Mouse (Mus musculus) ES-Bruce4 (cell line): ENCODE data around the gene Sept9. TPM values are rescaled to one million over a fixed set of nuclear protein-coding genes. Genes with fewer than 3 reads are reported as not detected.

Experiments used
- H3K27ac ChIP-seq: 2 replicates; pipeline ENCODE4 v1.5.1; 2012; ENCODE audit warnings: low read length, inconsistent platforms; ENCODE audit not compliant: insufficient read depth
- H3K27me3 ChIP-seq: 2 replicates; pipeline ENCODE4 v1.6.1; 2012; ENCODE audit warnings: mild to moderate bottlenecking, low read length, inconsistent platforms; ENCODE audit not compliant: control insufficient read depth, poor library complexity, insufficient read depth, severe bottlenecking
- H3K36me3 ChIP-seq: 2 replicates; pipeline ENCODE4 v1.6.1; 2012; ENCODE audit warnings: inconsistent platforms, mild to moderate bottlenecking, low read length, moderate library complexity; ENCODE audit not compliant: control insufficient read depth, poor library complexity, insufficient read depth, severe bottlenecking
- H3K4me1 ChIP-seq: one replicate; pipeline ENCODE4 v1.8.1; 2011; ENCODE audit warnings: low read length; ENCODE audit not compliant: control insufficient read depth, insufficient read depth
- H3K4me3 ChIP-seq: 2 replicates; pipeline ENCODE4 v1.5.1; 2011; ENCODE audit warnings: low read depth, mild to moderate bottlenecking, low read length
- H3K9ac ChIP-seq: 2 replicates; pipeline ENCODE4 v1.6.1; 2012; ENCODE audit warnings: low read depth, mild to moderate bottlenecking, inconsistent platforms; ENCODE audit not compliant: poor library complexity, severe bottlenecking
- H3K9me3 ChIP-seq: replicated peaks from 2 replicates; pipeline ENCODE4 v1.6.1; 2012; ENCODE audit warnings: mild to moderate bottlenecking, low read length, inconsistent platforms; ENCODE audit not compliant: control insufficient read depth, poor library complexity, insufficient read depth, severe bottlenecking
- CTCF ChIP-seq: IDR thresholded peaks from one replicate; pipeline ENCODE4 v1.8.1; 2011; ENCODE audit warnings: low read depth, low read length
- EP300 ChIP-seq: IDR thresholded peaks from 2 replicates; pipeline ENCODE4 v1.6.1; 2011; ENCODE audit warnings: low read depth, low read length; ENCODE audit not compliant: insufficient read depth
- POLR2A ChIP-seq: IDR thresholded peaks from one replicate; pipeline ENCODE4 v1.8.1; 2011; ENCODE audit warnings: low read length; ENCODE audit not compliant: insufficient read depth
- polyA plus RNA-seq: library from polyadenylated mRNA; stranded (reverse); fragments of >200 nt; gene quantifications from 2 replicates; pipeline ENCODE4 v1.2.4, GENCODE M21; 2011; ENCODE audit warnings: low read depth; ENCODE audit not compliant: missing spikeins, insufficient read depth, insufficient read length

Sept9 gene
- polyA plus RNA-seq, 1 experiment, result 123 TPM

DNA sequence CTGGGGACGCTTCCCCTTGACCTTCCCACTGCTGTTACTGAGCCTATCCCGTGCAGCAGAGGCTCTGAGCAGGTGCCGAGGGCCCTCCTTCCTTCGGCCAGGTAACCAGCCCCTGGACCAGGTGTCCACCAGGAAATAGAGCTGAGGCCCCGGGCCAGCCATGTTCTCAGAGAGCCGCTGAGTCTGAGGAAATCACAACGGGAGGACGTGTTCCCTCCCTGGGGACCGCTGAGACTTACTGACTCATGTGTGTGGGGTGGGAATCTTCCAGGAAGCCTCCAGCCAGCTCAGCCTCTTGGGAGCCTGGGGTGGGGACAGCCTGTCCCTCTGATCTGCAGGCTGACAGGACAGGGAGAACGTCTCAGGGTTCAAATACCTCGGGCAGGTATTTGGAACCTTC, 32.1 kb downstream of the Sept9 start:
- no peaks in the 10 kb centered on the region for H3K9me3 ChIP-seq
- H3K4me3 ChIP-seq, result no peak overlapping the region
- H3K27me3 ChIP-seq, result no peaks in the 10 kb centered on the region
- no peaks in the 10 kb centered on the region for H3K36me3 ChIP-seq
- H3K27ac ChIP-seq, result no peak overlapping the region
- H3K9ac ChIP-seq, result no peak overlapping the region
- H3K4me1 ChIP-seq, result no peaks in the 10 kb centered on the region
- no peak for TF ChIP-seq POLR2A
- TF ChIP-seq EP300, result no peak
- TF ChIP-seq CTCF, result no peak

DNA sequence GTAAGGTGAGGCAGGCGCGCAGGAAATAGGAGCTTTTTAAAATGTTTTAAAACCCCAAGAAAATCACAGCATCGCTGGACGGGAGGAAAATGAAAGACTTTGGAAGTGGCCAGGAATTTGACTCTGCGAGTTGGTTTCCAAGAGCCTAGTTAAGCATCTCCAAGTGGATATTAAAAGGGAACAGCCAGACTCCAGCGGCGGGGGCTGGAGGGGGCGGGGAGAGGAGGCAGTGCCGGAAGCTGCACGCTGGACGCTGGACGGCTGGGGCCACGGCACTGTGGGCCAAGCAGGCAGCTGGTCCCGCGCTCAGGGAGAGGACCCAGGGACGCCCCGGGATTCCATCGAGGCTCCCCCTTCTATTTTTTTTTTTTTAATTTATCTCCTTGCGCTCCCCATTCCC, 32.6 kb downstream of the Sept9 start:
- no peak overlapping the region for H3K27ac ChIP-seq
- H3K9ac ChIP-seq, result no peak overlapping the region

DNA sequence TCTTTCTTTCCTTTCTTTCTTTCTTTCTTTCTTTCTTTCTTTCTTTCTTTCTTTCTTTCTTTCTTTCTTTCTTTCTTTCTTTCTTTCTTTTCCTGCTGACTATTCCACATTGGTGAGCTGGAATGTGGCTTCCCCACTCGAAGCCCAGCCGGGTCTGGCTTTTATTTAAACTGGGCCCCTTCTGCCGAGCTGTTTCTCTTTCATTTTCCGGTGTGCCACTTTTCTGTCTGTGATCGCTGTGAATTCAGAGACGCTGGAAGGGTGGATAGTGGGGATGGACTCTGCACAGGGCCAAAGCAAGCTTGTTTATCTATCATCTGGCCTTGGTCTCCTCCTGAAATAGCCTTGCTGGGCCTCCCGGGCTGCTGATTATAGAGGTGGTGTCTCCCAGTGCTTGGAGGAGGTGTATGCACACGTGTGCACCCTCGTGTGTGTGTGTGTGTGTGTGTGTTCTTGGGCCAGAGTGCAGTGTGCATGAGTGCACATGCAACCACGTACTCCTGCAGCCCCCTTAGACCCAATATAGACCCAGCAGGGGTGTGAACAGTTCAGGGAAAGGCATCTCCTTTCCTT, 33.5 kb downstream of the Sept9 start:
- H3K36me3 ChIP-seq, result no peaks in the 10 kb centered on the region
- no peak for TF ChIP-seq CTCF
- no peak for TF ChIP-seq EP300
- TF ChIP-seq POLR2A, result no peak
- H3K27me3 ChIP-seq, result no peaks in the 10 kb centered on the region
- no peak overlapping the region for H3K27ac ChIP-seq
- no peak overlapping the region for H3K4me3 ChIP-seq
- H3K4me1 ChIP-seq, result no peaks in the 10 kb centered on the region
- H3K9me3 ChIP-seq, result no peaks in the 10 kb centered on the region
- H3K9ac ChIP-seq, result no peak overlapping the region

More for the DNA sequence above, 32.6 kb downstream of the Sept9 start:
- TF ChIP-seq EP300, result no peak
- TF ChIP-seq CTCF, result no peak
- TF ChIP-seq POLR2A, result no peak
- no peaks in the 10 kb centered on the region for H3K9me3 ChIP-seq
- no peak overlapping the region for H3K4me3 ChIP-seq
- H3K36me3 ChIP-seq, result no peaks in the 10 kb centered on the region
- H3K27me3 ChIP-seq, result no peaks in the 10 kb centered on the region
- H3K4me1 ChIP-seq, result no peaks in the 10 kb centered on the region

DNA sequence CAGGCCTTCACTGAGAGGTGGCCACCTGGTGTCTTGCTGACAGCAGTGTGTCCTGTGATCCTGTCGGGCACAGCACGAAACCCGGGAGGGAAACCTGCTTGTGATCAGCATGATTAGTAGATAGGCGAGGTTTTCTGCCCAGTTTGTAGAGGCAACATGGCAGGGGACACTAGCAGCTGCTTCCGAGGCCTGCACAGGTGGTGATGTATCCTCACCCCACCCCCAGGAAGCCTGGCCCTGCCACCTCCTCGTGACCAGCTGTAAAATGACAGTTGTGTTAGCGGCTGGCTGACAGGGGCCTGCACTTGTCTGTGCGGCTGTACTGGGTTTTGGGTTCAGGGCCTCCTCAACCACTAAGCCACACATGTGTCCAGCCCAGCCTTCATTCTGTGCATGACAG, 34.4 kb downstream of the Sept9 start:
- Histone ChIP-seq H3K36me3 (no peaks in the 10 kb centered on the region), H3K27ac (no peak overlapping the region), H3K9ac (no peak overlapping the region), H3K9me3 (no peaks in the 10 kb centered on the region), H3K4me3 (no peak overlapping the region), H3K27me3 (no peaks in the 10 kb centered on the region), H3K4me1 (no peaks in the 10 kb centered on the region)
- TF ChIP-seq EP300 (no peak), POLR2A (no peak), CTCF (no peak)

DNA sequence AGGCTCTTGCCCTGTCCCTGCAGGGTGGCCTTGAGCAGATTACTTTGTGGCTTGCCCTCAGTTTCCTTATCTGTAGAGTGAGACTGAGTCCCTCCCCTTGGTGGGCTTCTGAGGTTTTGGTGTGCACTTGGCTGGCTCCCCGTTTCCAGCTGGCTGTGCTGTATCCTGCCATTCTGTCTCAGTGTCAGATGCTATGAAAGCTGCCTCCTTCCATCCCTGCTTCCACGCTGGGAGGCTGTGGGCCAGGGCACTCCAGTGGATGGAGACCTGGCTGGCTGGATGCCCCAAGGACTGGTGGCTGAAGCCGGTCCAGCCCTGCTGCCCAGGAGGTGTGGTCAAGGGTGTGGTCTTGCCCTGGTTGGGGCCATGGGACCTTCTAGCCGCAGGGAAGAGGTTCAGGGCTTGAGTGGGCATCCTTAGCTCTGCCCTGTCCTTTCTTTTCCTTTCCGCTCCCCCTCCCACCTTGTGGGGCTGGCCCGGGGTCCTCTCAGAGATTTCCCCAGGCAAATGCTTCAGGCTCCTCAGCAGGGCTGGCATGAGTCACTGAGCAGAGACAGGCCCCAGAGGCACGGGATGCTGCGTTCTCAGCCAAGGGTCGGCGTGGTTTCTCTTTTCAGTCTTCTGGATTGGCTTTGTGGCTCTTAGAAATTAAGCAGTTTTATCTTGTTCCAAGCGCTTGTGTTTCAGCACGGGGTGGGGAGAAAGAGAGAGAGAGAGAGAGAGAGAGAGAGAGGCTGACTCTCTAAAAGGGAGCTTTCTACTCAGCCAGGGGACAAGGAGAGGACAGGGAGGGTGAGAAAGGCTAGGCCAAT, 35.8 kb downstream of the Sept9 start:
- TF ChIP-seq CTCF, result no peak
- no peak for TF ChIP-seq EP300
- no peak for TF ChIP-seq POLR2A
- H3K4me1 ChIP-seq, result no peaks in the 10 kb centered on the region
- no peak overlapping the region for H3K9ac ChIP-seq
- H3K27me3 ChIP-seq, result no peaks in the 10 kb centered on the region
- H3K9me3 ChIP-seq, result no peaks in the 10 kb centered on the region
- no peak overlapping the region for H3K27ac ChIP-seq
- H3K36me3 ChIP-seq, result no peaks in the 10 kb centered on the region
- H3K4me3 ChIP-seq, result no peak overlapping the region

DNA sequence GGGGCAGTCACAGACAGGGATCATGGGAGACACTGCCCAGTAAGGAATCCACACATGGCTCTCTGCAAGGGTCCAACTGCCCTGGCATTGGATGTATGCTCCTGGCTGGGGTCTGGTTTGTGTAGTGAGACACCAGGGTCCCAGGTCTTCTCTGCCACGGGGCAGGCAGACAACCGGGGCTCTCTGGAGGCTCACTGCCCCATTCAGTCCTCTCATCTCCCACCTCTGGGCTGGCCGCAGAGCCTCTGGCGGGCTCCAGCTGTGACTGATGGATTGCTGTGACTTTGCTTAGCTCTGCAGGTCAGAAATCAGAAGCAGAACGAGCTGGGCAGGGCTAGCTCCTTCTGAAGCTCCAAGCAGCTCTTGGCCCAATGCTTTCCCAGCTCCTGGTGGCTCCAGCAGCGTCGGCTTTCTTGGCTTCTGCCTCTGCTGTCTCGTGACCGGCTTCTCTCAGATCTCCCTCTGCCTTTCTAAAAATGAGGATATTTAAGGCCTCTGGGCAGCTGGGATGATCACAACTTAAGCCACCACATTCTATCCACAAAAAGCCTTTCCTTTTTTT, 36.5 kb downstream of the Sept9 start:
- no peaks in the 10 kb centered on the region for H3K9me3 ChIP-seq
- H3K4me1 ChIP-seq, result no peaks in the 10 kb centered on the region
- no peaks in the 10 kb centered on the region for H3K27me3 ChIP-seq
- TF ChIP-seq POLR2A (no peak), CTCF (no peak), EP300 (no peak)
- no peak overlapping the region for H3K4me3 ChIP-seq
- H3K27ac ChIP-seq, result no peak overlapping the region
- H3K36me3 ChIP-seq, result no peaks in the 10 kb centered on the region
- H3K9ac ChIP-seq, result no peak overlapping the region
